Mouse (Mus musculus) urinary bladder, postnatal 10 days (tissue): Measurements from ENCODE around the gene Ccnd2.
A peak's percentile ranks its signal among the peaks of the same experiment; 100 is the strongest.

Experiments used
- DNase-seq: peaks from one replicate; pipeline ENCODE4 v3.0.0; 2022; ENCODE audit warnings: low spot score

Ccnd2 gene

DNA sequence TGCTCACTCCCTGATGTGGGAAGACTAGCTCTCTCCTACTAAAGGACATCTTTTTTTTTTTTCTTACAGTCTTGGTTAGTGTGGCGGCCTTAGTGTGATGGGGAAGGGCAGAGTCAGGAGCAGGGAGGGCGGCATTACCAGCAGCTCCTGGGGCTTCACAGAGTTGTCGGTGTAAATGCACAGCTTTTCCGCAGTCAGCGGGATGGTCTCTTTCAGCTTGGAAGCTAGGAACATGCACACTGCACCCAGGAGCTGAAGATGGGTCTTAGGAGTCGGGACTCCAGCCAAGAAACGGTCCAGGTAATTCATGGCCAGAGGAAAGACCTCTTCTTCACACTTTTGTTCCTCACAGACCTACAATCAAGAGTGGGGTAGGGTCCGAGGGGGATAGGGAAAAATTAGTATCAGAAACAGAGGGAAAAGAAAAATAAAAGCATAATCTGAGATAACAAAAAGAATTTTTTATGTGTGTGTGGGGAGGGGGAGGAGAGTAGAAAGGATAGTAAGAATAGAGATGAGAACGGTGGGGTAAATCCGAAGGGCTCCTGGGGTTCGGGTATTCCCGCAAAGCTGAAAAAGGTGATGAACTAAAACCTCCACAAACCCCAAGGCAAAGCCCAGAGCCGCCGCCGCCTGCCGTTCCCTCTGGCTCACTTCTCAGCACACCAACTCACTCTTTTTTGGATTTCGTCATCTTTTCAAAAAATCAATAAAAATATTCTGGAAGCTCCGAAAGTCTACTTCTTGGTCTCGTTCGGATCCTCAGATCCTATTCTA lies 3.3 kb downstream of the Ccnd2 start:
- DNase-seq, result no peak

DNA sequence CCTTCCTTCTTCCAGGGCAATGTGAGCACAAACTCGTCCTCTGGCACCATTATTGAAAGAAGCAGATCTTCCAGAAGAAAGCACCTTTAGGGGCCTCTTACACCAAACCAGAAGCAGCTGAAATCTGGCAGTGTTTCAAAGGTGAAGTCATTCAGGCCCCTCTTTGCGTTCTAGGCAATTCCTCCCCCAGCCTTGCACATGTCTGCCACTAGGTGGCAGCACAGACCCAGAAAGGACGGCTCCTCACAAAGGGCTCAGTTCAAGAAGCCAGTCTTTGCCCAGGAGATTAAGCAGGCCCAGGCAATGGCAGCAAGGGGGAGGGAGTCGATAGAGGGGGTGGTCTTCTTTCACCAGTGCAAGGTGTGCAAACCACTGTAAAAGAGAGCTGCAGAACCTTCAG lies 4.3 kb downstream of the Ccnd2 start:
- DNase-seq, result no peak

DNA sequence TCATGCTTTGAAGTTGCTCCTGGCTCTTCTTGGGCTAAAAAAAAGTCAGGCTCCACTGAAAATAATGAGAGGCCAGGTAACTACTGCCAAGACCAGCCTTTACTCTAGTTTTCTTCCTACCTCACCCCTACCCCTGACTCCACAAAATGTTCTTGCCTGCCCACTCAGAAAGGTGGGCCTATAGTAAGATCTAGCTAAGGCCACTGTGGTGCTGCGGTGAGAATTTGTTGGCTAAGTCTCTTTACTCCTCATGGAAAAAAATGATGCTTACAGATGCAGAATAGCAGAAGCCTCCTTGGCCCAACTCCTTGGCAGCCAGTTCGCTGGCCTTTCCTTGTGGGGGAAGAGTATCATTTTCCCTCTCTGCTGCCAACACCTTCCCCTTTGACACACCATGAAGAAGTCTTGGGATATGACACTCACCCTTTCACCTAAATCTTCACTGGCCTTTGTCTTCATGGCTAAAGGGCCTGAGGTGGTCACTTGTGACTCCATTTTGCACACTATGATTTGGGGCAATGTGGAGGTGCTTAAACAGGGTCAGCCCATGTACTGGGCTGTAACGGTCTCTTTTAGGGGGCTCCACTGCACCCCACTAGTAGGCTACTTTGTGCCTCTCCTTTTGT lies 5.6 kb downstream of the Ccnd2 start:
- no peak for DNase-seq

DNA sequence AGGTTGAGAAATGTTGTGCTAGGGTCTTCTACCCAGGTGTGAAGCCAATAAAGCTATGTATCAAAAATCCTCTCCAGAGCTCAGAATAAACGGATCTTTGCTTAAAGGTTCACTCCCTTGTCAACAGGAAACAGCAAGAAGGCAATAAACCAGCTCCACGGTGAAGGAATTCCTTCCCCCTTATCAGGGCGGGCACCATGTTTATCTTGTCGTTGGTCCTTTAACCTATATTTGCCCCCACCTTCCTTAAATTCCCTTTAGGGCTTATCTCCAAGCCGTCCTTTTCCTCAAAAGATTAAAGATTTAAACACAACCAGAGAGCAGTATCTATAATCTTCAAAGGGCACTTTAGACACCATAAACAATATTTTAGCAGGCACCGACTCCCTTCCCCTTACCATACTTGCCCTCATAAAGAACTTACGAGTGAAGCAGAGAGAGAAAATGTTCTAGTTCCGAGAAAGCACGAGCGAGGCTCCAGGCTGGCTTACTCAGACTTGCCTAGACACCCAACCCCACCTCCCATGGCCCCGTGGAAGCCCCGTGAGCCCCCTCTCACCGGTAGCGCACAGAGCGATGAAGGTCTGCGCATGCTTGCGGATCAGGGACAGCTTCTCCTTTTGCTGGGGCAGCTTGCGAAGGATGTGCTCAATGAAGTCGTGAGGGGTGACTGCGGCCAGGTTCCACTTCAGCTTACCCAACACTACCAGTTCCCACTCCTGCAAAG lies 6.4 kb downstream of the Ccnd2 start:
- no peak for DNase-seq

- no peak for DNase-seq
Observed at GRCm38 (mm10) chr6:127143576-127144288, 8.3 kb downstream of the Ccnd2 start.

DNA sequence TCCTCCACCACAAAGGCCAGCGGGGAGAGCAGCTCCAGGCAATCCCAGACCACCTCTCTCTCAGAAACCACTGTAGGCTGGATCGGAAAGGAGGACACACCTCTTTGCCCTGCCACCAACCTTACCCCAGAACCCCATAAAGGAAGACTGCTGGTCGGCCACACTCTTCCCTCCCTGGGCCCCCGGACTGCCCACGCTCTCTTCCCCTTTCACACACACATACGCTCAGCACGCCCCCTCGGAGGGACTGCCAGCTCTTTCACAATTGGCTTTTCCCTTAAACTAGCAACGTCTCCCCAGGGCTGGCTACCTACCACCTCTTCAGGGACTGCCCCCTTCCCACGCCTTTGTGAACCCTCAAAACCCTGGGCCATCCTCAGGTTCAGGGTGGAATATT lies 8.9 kb downstream of the Ccnd2 start:
- no peak for DNase-seq

- DNase-seq, result no peak
Observed at GRCm38 (mm10) chr6:127142154-127143123, 9.6 kb downstream of the Ccnd2 start.

DNA sequence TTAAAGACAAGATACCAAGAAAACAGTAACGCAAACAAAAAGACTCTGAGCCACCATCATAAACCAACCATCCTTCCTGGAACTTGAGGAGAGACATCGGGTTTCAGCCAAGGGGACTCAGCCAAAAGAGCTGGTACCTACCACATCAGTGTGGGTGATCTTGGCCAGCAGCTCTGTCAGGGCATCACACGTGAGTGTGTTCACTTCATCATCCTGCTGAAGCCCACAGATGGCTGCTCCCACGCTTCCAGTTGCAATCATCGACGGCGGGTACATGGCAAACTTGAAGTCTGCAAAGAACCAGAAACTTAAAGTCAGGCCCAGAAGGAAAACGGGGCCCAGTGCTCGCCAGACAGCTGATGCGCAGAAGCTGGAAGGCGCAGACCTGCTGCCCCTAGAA lies 13.0 kb downstream of the Ccnd2 start:
- no peak for DNase-seq

DNA sequence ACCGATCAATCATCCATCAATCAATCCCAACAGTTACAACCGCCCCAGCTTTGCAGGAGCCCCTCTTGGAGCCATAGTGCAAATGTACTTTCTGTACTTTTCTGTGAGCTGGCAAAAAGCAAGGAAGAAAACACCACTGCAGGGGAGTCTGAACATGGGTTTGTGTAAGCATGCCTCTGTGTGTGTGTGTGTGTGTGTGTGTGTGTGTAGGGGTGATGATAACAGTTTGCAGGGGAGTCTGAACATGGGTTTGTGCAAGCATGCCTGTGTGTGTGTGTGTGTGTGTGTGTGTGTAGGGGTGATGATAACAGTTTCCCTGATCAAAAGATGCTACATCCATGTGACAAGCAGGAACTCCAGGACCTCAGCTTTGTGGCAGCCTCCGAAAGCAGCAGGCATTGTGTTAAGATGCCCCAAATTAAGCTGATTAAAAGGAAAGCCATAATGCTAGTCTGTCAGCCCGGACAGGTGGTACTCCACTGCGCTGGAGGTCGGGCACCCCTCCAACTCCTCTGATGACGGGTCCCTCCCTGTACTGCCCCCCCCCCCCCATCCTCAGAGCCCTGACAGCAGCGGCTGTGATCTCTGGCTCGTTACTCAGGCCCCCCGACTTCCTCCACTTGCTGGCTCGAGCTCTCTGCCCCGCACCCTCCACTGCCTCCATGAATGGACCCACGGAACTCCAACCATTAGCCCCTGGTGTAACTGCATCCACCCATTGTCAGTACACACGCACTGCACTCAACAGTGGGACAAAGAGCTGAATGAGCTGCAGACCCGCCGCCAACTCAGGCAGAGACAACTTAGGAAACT lies 18.4 kb downstream of the Ccnd2 start:
- no peak for DNase-seq

DNA sequence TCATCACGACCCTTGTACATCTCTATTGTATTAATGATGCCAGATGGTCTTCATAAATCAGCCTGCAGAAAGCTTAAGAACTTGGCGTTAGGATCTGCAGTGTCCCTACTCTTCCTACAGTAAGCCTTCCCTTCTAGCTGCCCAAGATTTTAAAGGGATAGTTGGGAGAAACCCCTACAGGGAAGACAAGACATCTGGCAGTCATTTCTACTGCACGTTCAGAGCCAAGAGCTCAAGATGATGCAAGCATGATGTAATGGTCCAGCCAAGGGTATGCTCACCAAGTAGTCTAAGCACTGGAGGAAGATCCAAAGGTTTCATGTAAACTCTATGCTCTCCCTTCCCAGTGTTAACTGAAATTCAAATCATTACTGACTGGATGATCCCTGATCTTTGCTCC lies 19.3 kb downstream of the Ccnd2 start:
- no peak for DNase-seq

- DNase-seq, result no peak
Observed at GRCm38 (mm10) chr6:127131946-127132345, 20.0 kb downstream of the Ccnd2 start.

- no peak for DNase-seq
Observed at GRCm38 (mm10) chr6:127130377-127130776, 21.6 kb downstream of the Ccnd2 start.

GRCm38 (mm10) chr6:127129659-127130058 lies 22.3 kb downstream of the Ccnd2 start:
- no peak for DNase-seq

- no peak for DNase-seq
Observed at GRCm38 (mm10) chr6:127123506-127123905, 28.5 kb downstream of the Ccnd2 start.

DNA sequence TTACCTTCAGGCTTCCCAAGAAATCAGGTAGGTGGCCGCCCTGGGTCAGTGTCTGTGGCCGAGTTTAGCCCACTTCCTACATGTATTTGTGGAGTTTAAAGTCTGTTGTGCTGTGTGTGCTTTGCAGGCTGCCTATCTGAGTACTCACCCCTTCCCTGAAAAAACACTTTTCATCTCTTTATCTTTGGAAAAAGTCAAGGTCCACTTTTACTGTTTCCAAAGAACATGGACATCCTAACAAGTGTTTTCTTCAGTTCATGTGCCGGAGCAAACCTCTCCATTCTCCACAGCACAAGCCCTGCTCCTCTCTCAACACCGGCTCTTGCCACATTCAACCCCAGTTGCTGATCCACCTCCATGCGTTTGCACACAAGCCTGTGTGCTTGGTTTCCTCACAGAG lies 29.0 kb downstream of the Ccnd2 start:
- no peak for DNase-seq

DNA sequence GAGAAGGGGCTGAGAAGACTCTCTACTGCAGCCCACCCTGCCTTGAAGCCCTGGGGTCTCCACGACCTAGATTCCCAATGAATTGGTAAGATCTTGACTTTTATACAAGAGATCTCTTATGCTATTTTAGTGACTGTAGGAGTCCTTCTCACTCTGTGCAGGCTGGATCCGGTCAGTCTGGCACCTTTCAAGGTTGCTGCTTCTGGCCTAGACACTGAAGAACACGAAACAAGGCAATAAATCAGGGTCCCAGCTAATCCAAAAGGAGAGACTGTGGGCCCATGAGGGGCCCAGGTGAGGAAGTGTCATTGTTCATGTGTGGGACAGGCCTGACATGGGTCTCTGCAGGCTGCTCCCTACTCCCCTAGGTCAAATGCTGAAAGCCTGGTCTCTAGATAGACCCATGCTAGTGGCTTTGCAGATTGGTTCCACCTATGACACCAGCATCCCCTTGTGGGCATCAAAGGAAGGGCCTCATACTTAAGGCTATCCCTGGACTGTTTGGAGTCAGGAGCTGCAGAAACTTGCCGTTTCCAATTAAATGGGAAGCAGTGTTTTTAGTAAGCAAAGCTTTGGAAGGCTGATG lies 29.7 kb downstream of the Ccnd2 start:
- DNase-seq, result no peak

DNA sequence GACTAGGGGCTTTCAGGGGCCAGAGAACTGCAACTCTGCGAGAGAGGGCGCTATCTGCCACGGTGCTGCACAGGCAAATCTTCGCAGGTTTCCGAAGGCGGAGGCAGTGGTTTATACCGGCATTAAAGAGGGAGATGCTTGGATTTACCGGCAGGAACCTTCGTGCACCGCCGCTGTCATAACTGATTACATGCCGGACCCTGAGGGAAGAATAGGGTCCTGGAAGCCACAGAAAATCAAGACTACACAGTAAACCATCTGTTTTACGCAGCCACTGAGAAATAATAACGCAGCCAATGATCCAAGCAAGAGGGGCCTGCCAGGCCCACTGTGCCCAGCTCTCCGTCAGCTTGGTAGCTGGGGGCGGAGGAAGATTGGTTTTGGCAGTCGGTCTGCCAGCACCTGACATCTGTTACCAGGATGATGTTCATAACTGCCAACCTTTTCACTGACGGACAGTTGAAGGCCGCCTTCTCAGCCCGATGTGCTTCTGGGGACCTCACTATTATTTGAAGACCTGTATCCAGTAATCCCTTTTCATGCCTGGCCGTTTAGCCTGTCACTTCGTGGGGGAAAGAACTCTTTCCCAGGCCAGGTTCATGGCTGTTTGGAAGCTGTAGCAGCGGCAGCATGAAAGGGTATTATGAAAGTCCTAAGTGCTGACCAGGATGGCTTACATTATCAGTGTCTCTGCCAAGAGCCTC lies 37.1 kb downstream of the Ccnd2 start:
- no peak for DNase-seq

DNA sequence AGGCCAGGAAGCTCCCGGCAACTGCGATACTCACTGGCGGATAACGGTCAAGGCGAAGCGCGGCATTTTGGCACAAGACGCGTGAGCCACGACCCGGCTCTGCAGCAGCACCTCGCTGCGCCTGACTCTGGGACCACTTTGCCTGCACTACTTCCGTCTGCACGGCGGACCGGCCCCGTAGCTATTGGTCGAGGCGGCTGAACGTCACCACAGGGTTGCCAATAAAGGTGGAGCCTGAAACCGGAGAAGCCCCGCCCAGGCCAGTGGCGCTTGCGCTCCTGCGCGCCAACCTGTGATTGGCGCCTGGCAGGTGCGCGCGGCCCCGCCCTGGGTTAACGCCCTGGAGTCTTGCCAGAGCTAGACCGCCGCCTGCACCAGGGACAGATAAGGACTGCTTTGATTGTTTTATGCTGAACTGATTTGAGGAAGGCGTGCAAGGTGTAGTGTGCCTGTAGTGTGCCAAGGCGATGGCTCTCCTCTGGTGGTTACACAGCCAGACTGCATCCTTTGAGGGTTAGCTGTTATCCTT lies 42.5 kb downstream of the Ccnd2 start, which contains the start of gene Tigar:
Tigar (minus strand) TSS at position 156 of the 529 bp plus-strand sequence.
- DNase-seq, result peak; percentile 66
